Mouse (Mus musculus) thymus, adult 2 months (tissue): Measurements from ENCODE around the gene Batf.

ENCODE experiments used
- CTCF ChIP-seq: fragments of 200-500 bp; IDR thresholded peaks from 2 replicates; pipeline ENCODE4 v1.5.1; 2012; ENCODE audit warnings: mild to moderate bottlenecking, control low read depth, low read length, moderate library complexity, borderline replicate concordance; ENCODE audit not compliant: control insufficient read depth, poor library complexity, insufficient read depth; ENCODE audit errors: extremely low read depth
- POLR2A ChIP-seq: fragments of 200-500 bp; IDR thresholded peaks from 2 replicates; pipeline ENCODE4 v1.6.1; 2012; ENCODE audit warnings: mild to moderate bottlenecking, low read length, control low read depth, moderate library complexity; ENCODE audit not compliant: control insufficient read depth, poor library complexity, insufficient read depth; ENCODE audit errors: extremely low read depth

- TF ChIP-seq POLR2A (no peak), CTCF (no peak)
Measured at GRCm38 (mm10) chr12:85753223-85753622, 66.8 kb downstream of the Batf start.
